Mouse (Mus musculus): ENCODE results near the gene Gm16867. TPM values are rescaled to one million over a fixed set of nuclear protein-coding genes. Genes with fewer than 3 reads are reported as not detected.
"Not testable (repeated sequence)": the region's sequence is repeated elsewhere in the genome, so short reads cannot be mapped to it uniquely, and the experiment has no call there.

Gene Gm16867
- polyA plus RNA-seq, 1 experiment: 57.7 TPM

GRCm38 (mm10) chr14:69502440-69503150 is 567 bp downstream of the Gm16867 start:
- not testable (repeated sequence) for H3K27me3 ChIP-seq (ENCODE audit: control insufficient read depth, insufficient read depth, low read length); H3K4me3 ChIP-seq (ENCODE audit: low read depth, low read length); H3K27ac ChIP-seq (ENCODE audit: insufficient read depth, low read depth, low read length); H3K4me1 ChIP-seq (ENCODE audit: control insufficient read depth, insufficient read depth, insufficient read length, low read length); H3K36me3 ChIP-seq (ENCODE audit: control insufficient read depth, insufficient read depth, low read length)
- WGBS: no CpG with 5 or more reads among the region's 73 CpGs

- not testable (repeated sequence) for H3K4me1 ChIP-seq (ENCODE audit: control insufficient read depth, insufficient read depth, insufficient read length, low read length); H3K36me3 ChIP-seq (ENCODE audit: control insufficient read depth, insufficient read depth, low read length); H3K4me3 ChIP-seq (ENCODE audit: low read depth, low read length)
Measured at GRCm38 (mm10) chr14:69496259-69496658, 6.9 kb downstream of the Gm16867 start.

DNA sequence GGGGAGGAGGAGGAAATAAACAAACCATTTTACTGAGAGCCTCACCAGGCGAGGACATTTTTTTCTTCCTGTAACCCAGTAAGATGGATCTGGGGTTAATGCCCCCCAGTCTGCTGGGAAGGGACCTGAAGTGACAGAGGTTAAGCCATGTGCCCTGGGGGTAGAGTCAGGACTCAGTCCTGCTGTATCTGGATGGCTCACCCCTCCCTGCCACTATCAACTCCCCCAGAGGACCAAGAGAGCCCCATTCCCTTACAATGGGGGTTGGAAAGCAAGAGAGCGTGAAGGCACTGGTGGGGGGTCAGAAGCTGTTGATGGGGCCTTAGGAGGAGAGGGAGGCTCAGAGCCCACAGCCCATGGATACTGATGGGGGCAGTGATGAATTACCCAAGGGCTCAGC is 8.2 kb downstream of the Gm16867 start:
- H3K4me3 ChIP-seq (ENCODE audit: low read depth, low read length); H3K4me1 ChIP-seq (ENCODE audit: control insufficient read depth, insufficient read depth, insufficient read length, low read length); H3K27ac ChIP-seq (ENCODE audit: insufficient read depth, low read depth, low read length); H3K27me3 ChIP-seq (ENCODE audit: control insufficient read depth, insufficient read depth, low read length); H3K36me3 ChIP-seq (ENCODE audit: control insufficient read depth, insufficient read depth, low read length): not testable (repeated sequence)
- WGBS: no CpG with 5 or more reads among the region's 2 CpGs

More at GRCm38 (mm10) chr14:69496259-69496658, 6.9 kb downstream of the Gm16867 start:
- not testable (repeated sequence) for H3K27me3 ChIP-seq (ENCODE audit: control insufficient read depth, insufficient read depth, low read length); H3K27ac ChIP-seq (ENCODE audit: insufficient read depth, low read depth, low read length)

DNA sequence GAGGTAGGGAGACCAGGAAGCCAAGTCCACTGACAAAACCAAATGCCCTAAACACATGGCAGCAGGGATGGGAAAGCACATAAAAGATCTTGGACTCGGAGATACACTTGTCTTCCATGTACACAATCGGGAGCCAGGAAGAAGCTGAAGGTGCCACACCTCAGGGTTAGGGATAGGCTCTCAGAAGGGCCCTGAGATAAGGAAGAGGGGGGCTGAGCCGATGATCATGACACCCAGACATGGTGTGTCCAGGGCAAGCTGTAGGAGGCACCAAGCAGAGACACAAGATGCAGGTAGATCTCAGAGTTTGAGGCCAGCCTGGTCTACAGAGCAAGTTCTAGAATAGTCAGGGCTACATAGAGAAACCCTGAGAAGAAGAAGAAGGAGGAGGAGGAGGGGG is 8.6 kb downstream of the Gm16867 start:
- H3K4me3 ChIP-seq (ENCODE audit: low read depth, low read length); H3K27ac ChIP-seq (ENCODE audit: insufficient read depth, low read depth, low read length); H3K4me1 ChIP-seq (ENCODE audit: control insufficient read depth, insufficient read depth, insufficient read length, low read length); H3K36me3 ChIP-seq (ENCODE audit: control insufficient read depth, insufficient read depth, low read length); H3K27me3 ChIP-seq (ENCODE audit: control insufficient read depth, insufficient read depth, low read length): not testable (repeated sequence)
- WGBS: no CpG with 5 or more reads among the region's 3 CpGs

DNA sequence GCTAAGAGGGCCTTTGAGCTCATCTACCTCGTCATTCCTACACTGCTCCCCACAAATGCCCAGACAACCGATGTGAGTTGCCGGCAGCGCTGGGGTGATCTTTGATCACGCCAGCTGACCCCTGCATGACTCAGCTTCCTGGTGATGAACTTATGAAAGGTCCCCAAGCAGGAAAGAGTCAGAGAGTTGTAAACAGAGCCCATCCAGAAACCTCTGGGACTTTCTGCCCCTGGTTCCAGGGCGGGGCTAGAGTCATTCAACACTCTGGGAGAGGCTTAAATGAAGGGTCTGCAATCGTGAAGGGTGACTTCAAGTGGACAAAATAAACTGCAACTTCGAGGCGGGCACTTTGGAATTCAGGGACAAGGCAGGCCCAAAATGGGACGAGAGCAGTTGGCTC is 15.2 kb downstream of the Gm16867 start:
- no CpG with 5 or more reads among the region's 10 CpGs for WGBS
- H3K4me1 ChIP-seq (ENCODE audit: control insufficient read depth, insufficient read depth, insufficient read length, low read length); H3K27ac ChIP-seq (ENCODE audit: insufficient read depth, low read depth, low read length); H3K36me3 ChIP-seq (ENCODE audit: control insufficient read depth, insufficient read depth, low read length); H3K27me3 ChIP-seq (ENCODE audit: control insufficient read depth, insufficient read depth, low read length); H3K4me3 ChIP-seq (ENCODE audit: low read depth, low read length): not testable (repeated sequence)

- WGBS: no CpG with 5 or more reads among the region's 18 CpGs
- H3K27me3 ChIP-seq (ENCODE audit: control insufficient read depth, insufficient read depth, low read length); H3K27ac ChIP-seq (ENCODE audit: insufficient read depth, low read depth, low read length); H3K4me3 ChIP-seq (ENCODE audit: low read depth, low read length); H3K4me1 ChIP-seq (ENCODE audit: control insufficient read depth, insufficient read depth, insufficient read length, low read length); H3K36me3 ChIP-seq (ENCODE audit: control insufficient read depth, insufficient read depth, low read length): not testable (repeated sequence)
Measured at GRCm38 (mm10) chr14:69485466-69486135, 17.6 kb downstream of the Gm16867 start.

DNA sequence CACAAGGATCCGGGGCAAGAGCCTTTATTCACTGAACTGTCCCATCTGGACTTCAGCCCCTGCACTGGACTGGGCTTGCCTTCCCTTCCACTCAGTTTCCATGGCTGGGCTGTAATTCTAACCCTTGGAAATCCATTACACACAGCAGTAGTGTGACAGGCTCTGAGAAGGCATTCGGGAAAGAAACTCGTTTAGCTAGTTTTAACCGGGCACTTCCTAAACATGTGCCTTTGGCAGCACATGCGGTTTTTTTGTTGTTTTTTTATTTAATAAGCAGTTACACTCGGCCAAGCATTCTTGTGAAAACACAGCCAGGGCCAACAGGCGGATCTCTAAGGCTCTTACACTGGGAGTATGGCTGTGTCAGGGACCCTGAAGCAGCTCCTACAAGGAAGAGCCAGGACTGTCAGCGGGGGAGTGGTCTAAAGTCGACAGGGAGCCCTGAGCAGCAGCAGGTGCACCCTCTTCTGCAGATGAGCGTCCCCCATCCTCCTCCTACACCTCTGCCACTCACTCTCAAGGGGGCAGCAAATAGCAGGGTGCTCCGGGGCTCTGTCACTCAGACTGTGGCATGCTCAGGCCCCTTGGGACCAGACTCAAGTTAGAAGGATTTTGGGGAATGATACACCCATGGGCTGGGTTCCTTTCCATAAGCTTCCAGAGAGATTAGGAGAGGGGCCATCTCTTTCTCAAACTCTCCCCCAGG is 29.1 kb downstream of the Gm16867 start:
- not testable (repeated sequence) for H3K4me1 ChIP-seq (ENCODE audit: control insufficient read depth, insufficient read depth, insufficient read length, low read length); H3K4me3 ChIP-seq (ENCODE audit: low read depth, low read length); H3K27ac ChIP-seq (ENCODE audit: insufficient read depth, low read depth, low read length); H3K36me3 ChIP-seq (ENCODE audit: control insufficient read depth, insufficient read depth, low read length); H3K27me3 ChIP-seq (ENCODE audit: control insufficient read depth, insufficient read depth, low read length)
- no CpG with 5 or more reads among the region's 11 CpGs for WGBS

- H3K27ac ChIP-seq (ENCODE audit: insufficient read depth, low read depth, low read length); H3K27me3 ChIP-seq (ENCODE audit: control insufficient read depth, insufficient read depth, low read length); H3K4me1 ChIP-seq (ENCODE audit: control insufficient read depth, insufficient read depth, insufficient read length, low read length); H3K4me3 ChIP-seq (ENCODE audit: low read depth, low read length); H3K36me3 ChIP-seq (ENCODE audit: control insufficient read depth, insufficient read depth, low read length): not testable (repeated sequence)
- WGBS: no CpG with 5 or more reads among the region's 2 CpGs
Measured at GRCm38 (mm10) chr14:69473322-69473721, 29.8 kb downstream of the Gm16867 start.

DNA sequence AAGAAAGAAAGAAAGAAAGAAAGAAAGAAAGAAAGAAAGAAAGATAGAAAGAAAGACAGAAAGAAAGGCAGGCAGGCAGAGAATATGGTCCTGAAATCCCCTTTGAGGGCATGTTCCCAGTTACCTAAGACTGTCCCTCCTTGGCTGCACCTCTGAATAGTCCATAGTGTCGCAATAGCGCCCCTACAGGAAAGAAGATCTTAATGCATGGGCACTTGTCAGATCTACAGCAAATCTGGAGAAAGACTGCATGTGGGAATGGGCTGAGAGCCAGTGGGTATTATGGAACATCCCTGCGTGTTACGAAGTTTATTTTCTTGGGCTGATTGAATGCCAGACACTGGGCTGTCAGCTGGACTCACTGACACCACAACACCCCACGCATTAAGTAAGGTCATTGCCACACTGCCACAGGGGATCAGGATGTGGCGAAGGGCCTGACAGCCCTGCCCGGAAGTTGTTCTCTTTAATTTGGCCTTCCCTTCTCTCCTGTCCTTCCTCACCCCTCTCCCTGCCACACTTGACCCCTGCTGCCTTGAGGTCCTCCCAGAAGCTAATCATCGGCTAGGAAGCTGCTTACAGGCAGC is 32.9 kb downstream of the Gm16867 start:
- H3K27me3 ChIP-seq (ENCODE audit: control insufficient read depth, insufficient read depth, low read length); H3K36me3 ChIP-seq (ENCODE audit: control insufficient read depth, insufficient read depth, low read length); H3K4me1 ChIP-seq (ENCODE audit: control insufficient read depth, insufficient read depth, insufficient read length, low read length); H3K27ac ChIP-seq (ENCODE audit: insufficient read depth, low read depth, low read length); H3K4me3 ChIP-seq (ENCODE audit: low read depth, low read length): not testable (repeated sequence)
- WGBS: no CpG with 5 or more reads among the region's 8 CpGs

DNA sequence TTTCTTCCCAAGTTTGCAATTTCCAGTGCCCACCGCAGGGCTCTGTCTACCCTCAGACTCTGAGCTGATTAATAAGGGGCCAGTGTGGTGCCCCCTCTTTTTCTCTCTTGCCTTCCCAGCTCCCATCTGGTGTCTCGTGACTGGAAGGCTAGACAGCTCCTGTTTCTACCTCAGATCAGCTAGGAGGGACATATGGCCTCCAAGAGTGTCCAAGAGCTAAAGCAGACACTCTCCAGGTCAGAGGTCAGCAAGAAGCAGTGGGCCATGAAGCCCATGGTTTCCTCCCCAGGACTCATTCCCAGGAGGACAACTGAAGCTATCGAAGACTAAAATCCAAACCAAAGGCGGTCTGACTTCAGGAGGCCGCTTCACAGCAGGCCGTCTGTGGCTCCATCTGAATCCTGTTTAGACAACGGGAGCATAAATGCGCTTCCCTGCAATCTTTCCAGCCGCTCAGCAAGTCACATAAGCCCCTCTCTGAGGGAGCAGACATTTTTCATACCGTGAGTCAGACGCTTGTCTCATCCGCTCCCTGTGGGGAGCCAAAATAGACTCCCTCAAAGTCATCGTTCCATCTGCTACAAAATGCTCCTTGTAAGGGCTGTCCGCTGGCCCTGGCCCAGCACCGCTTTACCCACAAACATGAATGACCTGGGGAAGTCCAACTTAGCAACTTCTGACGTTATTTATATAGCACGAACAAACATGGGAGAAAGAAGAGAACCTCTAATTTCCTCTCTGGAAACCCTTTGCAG is 35.4 kb downstream of the Gm16867 start:
- H3K4me3 ChIP-seq (ENCODE audit: low read depth, low read length); H3K36me3 ChIP-seq (ENCODE audit: control insufficient read depth, insufficient read depth, low read length); H3K27me3 ChIP-seq (ENCODE audit: control insufficient read depth, insufficient read depth, low read length); H3K4me1 ChIP-seq (ENCODE audit: control insufficient read depth, insufficient read depth, insufficient read length, low read length); H3K27ac ChIP-seq (ENCODE audit: insufficient read depth, low read depth, low read length): not testable (repeated sequence)
- no CpG with 5 or more reads among the region's 17 CpGs for WGBS

- not testable (repeated sequence) for H3K27ac ChIP-seq (ENCODE audit: insufficient read depth, low read depth, low read length); H3K4me3 ChIP-seq (ENCODE audit: low read depth, low read length); H3K36me3 ChIP-seq (ENCODE audit: control insufficient read depth, insufficient read depth, low read length); H3K4me1 ChIP-seq (ENCODE audit: control insufficient read depth, insufficient read depth, insufficient read length, low read length); H3K27me3 ChIP-seq (ENCODE audit: control insufficient read depth, insufficient read depth, low read length)
- WGBS: no CpG with 5 or more reads among the region's 4 CpGs
Measured at GRCm38 (mm10) chr14:69464465-69464864, 38.7 kb downstream of the Gm16867 start.

Measured in small intestine, adult 2 months (tissue).